ENCODE assay signal across 19 mouse cellular contexts in the genomic region with DNA sequence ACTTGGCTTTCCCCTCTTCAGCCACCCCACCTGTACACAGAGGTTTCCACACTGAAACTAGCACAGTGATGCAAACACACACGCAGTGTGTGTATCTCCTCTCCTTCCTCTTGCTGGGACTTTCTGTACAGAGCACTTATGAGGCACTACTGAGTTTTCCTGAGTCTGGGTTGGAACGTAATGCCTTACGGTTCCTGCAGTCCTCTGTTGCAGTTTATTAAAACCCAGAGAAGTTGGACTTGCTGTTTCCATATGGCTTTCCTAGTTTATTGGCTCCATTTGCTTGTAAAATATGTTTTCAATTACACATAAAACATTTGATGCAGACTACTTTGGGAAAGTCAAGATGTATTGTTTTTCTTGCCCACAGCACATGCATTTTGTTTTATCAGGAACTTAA. TPM values are rescaled to one million over a fixed set of nuclear protein-coding genes. Genes with fewer than 3 reads are reported as not detected.
A peak's percentile ranks its signal among the peaks of the same experiment; 100 is the strongest.
DNase-seq lines count a peak whose midpoint lies in the region; ATAC-seq and TF ChIP-seq lines count a peak whose summit lies in the region.
"Had no signal": no experiment of that assay in that cellular context is flagged by ENCODE, and none has a peak within 500 bp of the region (broad histone marks: within the 10 kb centered on the region; RNA-seq: fewer than 3 reads in every experiment).

No protein-coding gene starts in this region.

- H3K9me3 ChIP-seq in embryonic facial prominence, embryonic 12.5 days: no peaks in the 10 kb centered on the region
- H3K9me3 ChIP-seq in limb, embryonic 13.5 days: no peaks in the 10 kb centered on the region
- H3K9me3 ChIP-seq in kidney, embryonic 16.5 days (ENCODE audit: low read length): no peaks in the 10 kb centered on the region
- H3K9me3 ChIP-seq: heart, embryonic 10.5 days; hindbrain, embryonic 12.5 days had no signal

- H3K36me3 ChIP-seq in embryonic facial prominence, embryonic 12.5 days: no peaks in the 10 kb centered on the region
- no peaks in the 10 kb centered on the region for H3K36me3 ChIP-seq in limb, embryonic 13.5 days
- H3K36me3 ChIP-seq in kidney, embryonic 16.5 days (ENCODE audit: insufficient read depth, low read length): no peaks in the 10 kb centered on the region
- H3K36me3 ChIP-seq: heart, embryonic 10.5 days; hindbrain, embryonic 12.5 days had no signal

- no peak for TF ChIP-seq POLR2A in embryonic fibroblast, embryonic 13.5 days (IDR thresholded peaks at IDR 0.05; ENCODE audit: low read depth, low read length)

- TF ChIP-seq CTCF in embryonic fibroblast, embryonic 13.5 days (IDR thresholded peaks at IDR 0.05; ENCODE audit: borderline replicate concordance, insufficient read depth, low read length): no peak

- H3K4me2 ChIP-seq in embryonic facial prominence, embryonic 12.5 days (replicated peaks): no peak overlapping the region
- H3K4me2 ChIP-seq in limb, embryonic 13.5 days (replicated peaks): peak overlapping the region; percentile 19; the same call in 1 of the 2 replicates
- no peak overlapping the region for H3K4me2 ChIP-seq in kidney, embryonic 16.5 days (replicated peaks; ENCODE audit: low read depth, low read length)
- H3K4me2 ChIP-seq: hindbrain, embryonic 12.5 days had no signal

- peak; percentile 44 for DNase-seq in NIH3T3 (ENCODE audit: low read depth)
- DNase-seq in embryo, embryonic 9.5 days (ENCODE audit: extremely low spot score): no peak
- no peak for DNase-seq in right cerebral cortex, postnatal 25 days
- DNase-seq: adrenal gland, adult 8-10 months; adrenal gland, postnatal 36 days; cerebellum, adult 2 months; cerebellum, postnatal 10 days; gastrocnemius, postnatal 36 days; heart, adult 18-20 months; heart, postnatal 10 days; heart, postnatal 4 days had no signal

- H3K27ac ChIP-seq in embryonic facial prominence, embryonic 12.5 days: peak overlapping the region; percentile 79
- peak overlapping the region; percentile 59; the same call in 1 of the 2 replicates for H3K27ac ChIP-seq in embryonic fibroblast, embryonic 13.5 days (ENCODE audit: insufficient read depth, low read length)
- H3K27ac ChIP-seq in limb, embryonic 13.5 days: peak overlapping the region; percentile 62; the same call in 1 of the 2 replicates
- no peak overlapping the region for H3K27ac ChIP-seq in kidney, embryonic 16.5 days (ENCODE audit: low read length)
- H3K27ac ChIP-seq: heart, embryonic 10.5 days; hindbrain, embryonic 12.5 days had no signal

- ATAC-seq in embryonic facial prominence, embryonic 12.5 days (ENCODE audit: insufficient number of reproducible peaks, insufficient read depth, low FRiP score, low TSS enrichment): no peak
- ATAC-seq in limb, embryonic 13.5 days (ENCODE audit: low FRiP score, low read depth): peak; percentile 90; the same call in 1 of the 2 replicates
- no peak for ATAC-seq in kidney, embryonic 16.5 days (ENCODE audit: low FRiP score, low TSS enrichment)
- ATAC-seq: forebrain, embryonic 14.5 days; hindbrain, embryonic 16.5 days had no signal

- WGBS in embryonic facial prominence, embryonic 12.5 days: 45% methylated on average over 3 of the region's 3 CpGs
- WGBS in limb, embryonic 13.5 days: 19% methylated on average over 3 of the region's 3 CpGs
- 79% methylated on average over 3 of the region's 3 CpGs for WGBS in kidney, embryonic 16.5 days

- H3K4me1 ChIP-seq in embryonic facial prominence, embryonic 12.5 days: peaks cover 4% of the 10 kb centered on the region; the same call in 1 of the 2 replicates
- H3K4me1 ChIP-seq in embryonic fibroblast, embryonic 13.5 days (ENCODE audit: control insufficient read depth, insufficient read depth, low read length): peaks cover 5% of the 10 kb centered on the region; the same call in 1 of the 2 replicates
- peaks cover 27% of the 10 kb centered on the region for H3K4me1 ChIP-seq in limb, embryonic 13.5 days
- H3K4me1 ChIP-seq in kidney, embryonic 16.5 days (ENCODE audit: insufficient read depth, low read length): no peaks in the 10 kb centered on the region
- H3K4me1 ChIP-seq: heart, embryonic 10.5 days; hindbrain, embryonic 12.5 days had no signal

- no peaks in the 10 kb centered on the region for H3K27me3 ChIP-seq in embryonic facial prominence, embryonic 12.5 days
- peaks cover 9% of the 10 kb centered on the region; the same call in 1 of the 2 replicates for H3K27me3 ChIP-seq in limb, embryonic 13.5 days
- no peaks in the 10 kb centered on the region for H3K27me3 ChIP-seq in kidney, embryonic 16.5 days (ENCODE audit: insufficient read depth, low read length)
- H3K27me3 ChIP-seq: hindbrain, embryonic 12.5 days had no signal

- no peak overlapping the region for H3K9ac ChIP-seq in embryonic facial prominence, embryonic 12.5 days
- H3K9ac ChIP-seq in limb, embryonic 13.5 days: no peak overlapping the region
- H3K9ac ChIP-seq in kidney, embryonic 16.5 days (replicated peaks; ENCODE audit: low read length): no peak overlapping the region
- H3K9ac ChIP-seq: hindbrain, embryonic 12.5 days had no signal

- H3K4me3 ChIP-seq in embryonic facial prominence, embryonic 12.5 days: no peak overlapping the region
- H3K4me3 ChIP-seq in embryonic fibroblast, embryonic 13.5 days (ENCODE audit: insufficient read depth, low read length): no peak overlapping the region
- H3K4me3 ChIP-seq in limb, embryonic 13.5 days: no peak overlapping the region
- no peak overlapping the region for H3K4me3 ChIP-seq in kidney, embryonic 16.5 days (ENCODE audit: low read length)
- H3K4me3 ChIP-seq: heart, embryonic 10.5 days; hindbrain, embryonic 12.5 days had no signal

RNA-seq across cellular contexts. Expression of gene Col8a1, which starts 21.4 kb away (rescaled TPM):
- polyA plus RNA-seq in embryonic facial prominence, embryonic 12.5 days (2016; fragmentation: Nextera tagmentation; extraction: Ambion mirVana): 19.3 and 27.3 TPM in 2 replicates
- 254 and 294 TPM in 2 replicates for polyA plus RNA-seq in embryonic fibroblast, embryonic 13.5 days (2011; ENCODE audit: insufficient read length, low read depth, missing spikeins)
- polyA plus RNA-seq in limb, embryonic 13.5 days (2015; fragmentation: Nextera tagmentation; extraction: Ambion mirVana): 18.0 and 24.2 TPM in 2 replicates
- 2.1 and 2.2 TPM in 2 replicates for polyA plus RNA-seq in kidney, embryonic 16.5 days (2015; fragmentation: Nextera tagmentation; extraction: Ambion mirVana)
